In genomic region chr10:126625466-126625865, GRCm38 (mm10) we compare ENCODE assay signal across 10 mouse cellular contexts.
A peak's percentile ranks its signal among the peaks of the same experiment; 100 is the strongest.
DNase-seq lines count a peak whose midpoint lies in the region; ATAC-seq and TF ChIP-seq lines count a peak whose summit lies in the region.
"Had no signal": no experiment of that assay in that cellular context is flagged by ENCODE, and none has a peak within 500 bp of the region (broad histone marks: within the 10 kb centered on the region; RNA-seq: fewer than 3 reads in every experiment).

No protein-coding gene starts in this region.

- no peak overlapping the region for H3K9ac ChIP-seq in kidney, embryonic 14.5 days (ENCODE audit: low read depth, low read length)
- H3K9ac ChIP-seq in forebrain, postnatal 0 days, result no peak overlapping the region
- no peak overlapping the region for H3K9ac ChIP-seq in midbrain, postnatal 0 days (replicated peaks; ENCODE audit: low read length, poor library complexity, severe bottlenecking)
- H3K9ac ChIP-seq: stomach, embryonic 15.5 days had no signal

- no peaks in the 10 kb centered on the region for H3K36me3 ChIP-seq in kidney, embryonic 14.5 days (ENCODE audit: control insufficient read depth, insufficient read depth, low read length)
- H3K36me3 ChIP-seq in forebrain, postnatal 0 days (ENCODE audit: insufficient read depth), result no peaks in the 10 kb centered on the region
- no peaks in the 10 kb centered on the region for H3K36me3 ChIP-seq in midbrain, postnatal 0 days (ENCODE audit: insufficient read depth, low read length)
- H3K36me3 ChIP-seq: G1E; stomach, embryonic 15.5 days had no signal

- no peak overlapping the region for H3K4me3 ChIP-seq in kidney, embryonic 14.5 days (ENCODE audit: low read length)
- no peak overlapping the region for H3K4me3 ChIP-seq in forebrain, postnatal 0 days (ENCODE audit: low read depth, low read length)
- H3K4me3 ChIP-seq in midbrain, postnatal 0 days (ENCODE audit: low read depth, low read length), result no peak overlapping the region
- H3K4me3 ChIP-seq: stomach, embryonic 15.5 days had no signal

- no peak overlapping the region for H3K27ac ChIP-seq in kidney, embryonic 14.5 days (ENCODE audit: low read depth, low read length)
- no peak overlapping the region for H3K27ac ChIP-seq in forebrain, postnatal 0 days (ENCODE audit: low read depth, low read length)
- no peak overlapping the region for H3K27ac ChIP-seq in midbrain, postnatal 0 days (ENCODE audit: low read depth, low read length)
- H3K27ac ChIP-seq: stomach, embryonic 15.5 days had no signal

- DNase-seq in kidney, adult 8-10 months, result peak; percentile 1 to 9
- DNase-seq in urinary bladder, postnatal 14 days (ENCODE audit: low spot score), result peak; percentile 13
- DNase-seq in urinary bladder, adult 18-20 months (ENCODE audit: low spot score in 2 of 2), result no peak
- DNase-seq in forelimb bud, embryonic 11.5 days (ENCODE audit: low read depth, low spot score), result peak; percentile 69
- DNase-seq in forebrain, postnatal 0 days, result no peak
- DNase-seq in midbrain, postnatal 0 days (ENCODE audit: low spot score), result no peak

- ATAC-seq in kidney, embryonic 14.5 days (ENCODE audit: low FRiP score, low TSS enrichment), result no peak
- ATAC-seq in forebrain, postnatal 0 days, result no peak
- no peak for ATAC-seq in midbrain, postnatal 0 days (ENCODE audit: low FRiP score)
- ATAC-seq in megakaryocyte, adult 5-6 weeks (ENCODE audit: poor library complexity, severe bottlenecking), result no peak

- no peak for TF ChIP-seq CTCF in forebrain, postnatal 0 days (IDR thresholded peaks at IDR 0.05; ENCODE audit: low read depth)
- TF ChIP-seq CTCF in midbrain, postnatal 0 days (IDR thresholded peaks at IDR 0.05), result no peak

- H3K9me3 ChIP-seq in kidney, embryonic 14.5 days (ENCODE audit: control insufficient read depth, low read length), result no peaks in the 10 kb centered on the region
- no peaks in the 10 kb centered on the region for H3K9me3 ChIP-seq in forebrain, postnatal 0 days (ENCODE audit: low read length)
- H3K9me3 ChIP-seq in midbrain, postnatal 0 days (ENCODE audit: low read length), result no peaks in the 10 kb centered on the region
- H3K9me3 ChIP-seq: stomach, embryonic 15.5 days had no signal

- H3K4me2 ChIP-seq in kidney, embryonic 14.5 days (replicated peaks; ENCODE audit: low read depth, low read length), result no peak overlapping the region
- no peak overlapping the region for H3K4me2 ChIP-seq in forebrain, postnatal 0 days (ENCODE audit: low read depth)
- no peak overlapping the region for H3K4me2 ChIP-seq in midbrain, postnatal 0 days (ENCODE audit: low read depth, low read length, poor library complexity, severe bottlenecking)
- H3K4me2 ChIP-seq: stomach, embryonic 15.5 days had no signal

- no peaks in the 10 kb centered on the region for H3K4me1 ChIP-seq in kidney, embryonic 14.5 days (ENCODE audit: control insufficient read depth, insufficient read depth, low read length)
- no peaks in the 10 kb centered on the region for H3K4me1 ChIP-seq in forebrain, postnatal 0 days (ENCODE audit: insufficient read depth)
- H3K4me1 ChIP-seq in midbrain, postnatal 0 days (ENCODE audit: insufficient read depth, low read length), result no peaks in the 10 kb centered on the region
- H3K4me1 ChIP-seq: stomach, embryonic 15.5 days had no signal

- H3K27me3 ChIP-seq in kidney, embryonic 14.5 days (ENCODE audit: control insufficient read depth, insufficient read depth, low read length), result no peaks in the 10 kb centered on the region
- no peaks in the 10 kb centered on the region for H3K27me3 ChIP-seq in forebrain, postnatal 0 days (ENCODE audit: insufficient read depth, low read length)
- H3K27me3 ChIP-seq in midbrain, postnatal 0 days (ENCODE audit: insufficient read depth, low read length), result no peaks in the 10 kb centered on the region
- H3K27me3 ChIP-seq: stomach, embryonic 15.5 days had no signal

- 52% methylated on average over 7 of the region's 7 CpGs for WGBS in kidney, embryonic 14.5 days
- WGBS in forebrain, postnatal 0 days, result 65% methylated on average over 7 of the region's 7 CpGs
- 70% methylated on average over 7 of the region's 7 CpGs for WGBS in midbrain, postnatal 0 days

Comparison
In these comparisons a context has a peak if more than half of its experiments do, and no peak if none do; other contexts are left out.
1. DNase-seq: peak in kidney, adult 8-10 months (2 of 2), urinary bladder, postnatal 14 days (single experiment) and forelimb bud, embryonic 11.5 days (single experiment); none in urinary bladder, adult 18-20 months (0 of 2), forebrain, postnatal 0 days (single experiment) and midbrain, postnatal 0 days (single experiment).